Mouse (Mus musculus) lung, postnatal 0 days (tissue): Measurements from ENCODE around the gene Gm47985.
"Not testable (repeated sequence)": the region's sequence is repeated elsewhere in the genome, so short reads cannot be mapped to it uniquely, and the experiment has no call there.

Experiments
- CTCF ChIP-seq: IDR thresholded peaks from 2 replicates; pipeline ENCODE4 v1.5.1; 2016; ENCODE audit warnings: antibody characterized with exemption, mild to moderate bottlenecking
- EP300 ChIP-seq: IDR thresholded peaks from 2 replicates; pipeline ENCODE4 v1.6.1; 2016; ENCODE audit warnings: antibody characterized with exemption, mild to moderate bottlenecking, control low read depth

GRCm38 (mm10) chr1:151186186-151186585 lies 3.8 kb downstream of the Gm47985 start:
- TF ChIP-seq EP300, CTCF: not testable (repeated sequence)
